Mouse (Mus musculus): ENCODE measurements around the gene Traf3. TPM values are rescaled to one million over a fixed set of nuclear protein-coding genes. Genes with fewer than 3 reads are reported as not detected.

Gene Traf3
- polyA plus RNA-seq, 1 experiment = 13.1 TPM

GRCm38 (mm10) chr12:111263650-111264049 is 97.5 kb downstream of the Traf3 start:
- H3K36me3 ChIP-seq (ENCODE audit: control insufficient read depth, insufficient read depth, low read length, poor library complexity, severe bottlenecking) = no peaks in the 10 kb centered on the region
- no peak overlapping the region for H3K9ac ChIP-seq (ENCODE audit: low read depth, poor library complexity, severe bottlenecking)
- H3K4me1 ChIP-seq (ENCODE audit: control insufficient read depth, insufficient read depth, low read length) = no peaks in the 10 kb centered on the region
- H3K27me3 ChIP-seq (ENCODE audit: control insufficient read depth, insufficient read depth, low read length, poor library complexity, severe bottlenecking) = no peaks in the 10 kb centered on the region
- TF ChIP-seq CTCF (IDR thresholded peaks at IDR 0.05; ENCODE audit: low read depth, low read length) (no peak), POLR2A (IDR thresholded peaks at IDR 0.05; ENCODE audit: insufficient read depth, low read length) (no peak), EP300 (IDR thresholded peaks at IDR 0.05; ENCODE audit: insufficient read depth, low read depth, low read length) (no peak)
- no peaks in the 10 kb centered on the region for H3K9me3 ChIP-seq (replicated peaks; ENCODE audit: control insufficient read depth, insufficient read depth, low read length, poor library complexity, severe bottlenecking)
- H3K27ac ChIP-seq (ENCODE audit: insufficient read depth, low read length) = no peak overlapping the region
- no peak overlapping the region for H3K4me3 ChIP-seq (ENCODE audit: low read depth, low read length)

GRCm38 (mm10) chr12:111265212-111265611 is 99.0 kb downstream of the Traf3 start:
- TF ChIP-seq POLR2A (IDR thresholded peaks at IDR 0.05; ENCODE audit: insufficient read depth, low read length) (no peak), EP300 (IDR thresholded peaks at IDR 0.05; ENCODE audit: insufficient read depth, low read depth, low read length) (no peak), CTCF (IDR thresholded peaks at IDR 0.05; ENCODE audit: low read depth, low read length) (no peak)
- H3K27ac ChIP-seq (ENCODE audit: insufficient read depth, low read length) = no peak overlapping the region
- no peaks in the 10 kb centered on the region for H3K9me3 ChIP-seq (replicated peaks; ENCODE audit: control insufficient read depth, insufficient read depth, low read length, poor library complexity, severe bottlenecking)
- H3K27me3 ChIP-seq (ENCODE audit: control insufficient read depth, insufficient read depth, low read length, poor library complexity, severe bottlenecking) = no peaks in the 10 kb centered on the region
- no peaks in the 10 kb centered on the region for H3K36me3 ChIP-seq (ENCODE audit: control insufficient read depth, insufficient read depth, low read length, poor library complexity, severe bottlenecking)
- H3K4me3 ChIP-seq (ENCODE audit: low read depth, low read length) = no peak overlapping the region
- no peak overlapping the region for H3K9ac ChIP-seq (ENCODE audit: low read depth, poor library complexity, severe bottlenecking)
- peaks cover 3% of the 10 kb centered on the region for H3K4me1 ChIP-seq (ENCODE audit: control insufficient read depth, insufficient read depth, low read length)

DNA sequence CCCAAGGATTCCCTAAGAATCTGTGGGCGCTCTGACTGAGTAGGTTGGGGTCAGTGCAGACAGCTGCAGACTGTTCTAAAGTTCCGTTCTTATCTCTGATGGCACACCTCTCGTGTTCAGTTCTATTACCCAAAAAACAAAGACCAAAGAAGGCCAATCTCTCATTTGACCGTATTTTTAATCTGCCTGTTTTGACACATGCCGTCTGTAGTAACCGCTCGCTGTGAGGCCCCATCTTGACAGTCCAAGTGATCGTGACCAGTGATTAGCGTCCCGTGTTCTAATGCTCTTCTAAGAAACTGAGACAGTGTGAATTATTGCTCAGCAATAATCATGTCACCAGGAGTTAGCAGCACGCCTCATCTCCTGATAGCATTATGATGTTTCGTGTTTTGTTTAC is 100.4 kb downstream of the Traf3 start:
- Histone ChIP-seq H3K36me3 (ENCODE audit: control insufficient read depth, insufficient read depth, low read length, poor library complexity, severe bottlenecking) (no peaks in the 10 kb centered on the region), H3K4me3 (ENCODE audit: low read depth, low read length) (no peak overlapping the region), H3K4me1 (ENCODE audit: control insufficient read depth, insufficient read depth, low read length) (peaks cover 3% of the 10 kb centered on the region), H3K27ac (ENCODE audit: insufficient read depth, low read length) (no peak overlapping the region), H3K9me3 (replicated peaks; ENCODE audit: control insufficient read depth, insufficient read depth, low read length, poor library complexity, severe bottlenecking) (no peaks in the 10 kb centered on the region), H3K9ac (ENCODE audit: low read depth, poor library complexity, severe bottlenecking) (no peak overlapping the region), H3K27me3 (ENCODE audit: control insufficient read depth, insufficient read depth, low read length, poor library complexity, severe bottlenecking) (no peaks in the 10 kb centered on the region)
- TF ChIP-seq POLR2A (IDR thresholded peaks at IDR 0.05; ENCODE audit: insufficient read depth, low read length) (no peak), CTCF (IDR thresholded peaks at IDR 0.05; ENCODE audit: low read depth, low read length) (no peak), EP300 (IDR thresholded peaks at IDR 0.05; ENCODE audit: insufficient read depth, low read depth, low read length) (no peak)

DNA sequence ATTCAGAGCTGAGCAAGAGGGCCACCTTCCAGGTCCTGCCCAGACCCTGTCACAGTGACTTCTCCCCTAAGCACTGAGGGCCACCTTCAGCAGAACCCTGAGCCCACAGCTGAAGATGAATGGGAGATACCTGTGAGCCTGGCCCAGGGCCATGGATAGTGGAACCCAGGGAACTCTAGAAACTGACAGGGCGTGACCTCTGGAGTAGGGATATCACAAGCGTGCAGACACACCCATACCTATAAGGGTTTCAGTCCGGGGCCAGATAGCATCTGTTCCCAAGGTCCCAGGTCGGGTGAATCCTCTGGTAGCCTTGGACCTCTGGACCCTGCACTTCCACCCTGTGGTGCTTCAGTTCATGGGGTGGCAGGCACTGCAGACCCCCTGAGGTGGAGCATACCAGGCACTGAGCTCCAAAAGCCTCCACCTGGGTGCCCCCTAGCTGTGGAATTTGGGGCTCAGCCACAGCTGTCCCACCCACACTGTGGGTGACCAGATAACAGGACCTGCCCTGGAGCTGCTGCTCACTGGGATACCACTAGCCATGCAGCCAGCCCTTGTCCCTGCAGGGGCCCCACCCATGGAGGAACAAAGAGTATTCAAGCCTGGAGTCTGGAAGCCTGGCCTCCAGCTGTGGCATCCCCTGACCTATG is 101.6 kb downstream of the Traf3 start:
- Histone ChIP-seq H3K9me3 (replicated peaks; ENCODE audit: control insufficient read depth, insufficient read depth, low read length, poor library complexity, severe bottlenecking) (no peaks in the 10 kb centered on the region), H3K27ac (ENCODE audit: insufficient read depth, low read length) (no peak overlapping the region), H3K4me1 (ENCODE audit: control insufficient read depth, insufficient read depth, low read length) (peaks cover 3% of the 10 kb centered on the region), H3K4me3 (ENCODE audit: low read depth, low read length) (no peak overlapping the region), H3K9ac (ENCODE audit: low read depth, poor library complexity, severe bottlenecking) (no peak overlapping the region), H3K27me3 (ENCODE audit: control insufficient read depth, insufficient read depth, low read length, poor library complexity, severe bottlenecking) (no peaks in the 10 kb centered on the region), H3K36me3 (ENCODE audit: control insufficient read depth, insufficient read depth, low read length, poor library complexity, severe bottlenecking) (no peaks in the 10 kb centered on the region)
- TF ChIP-seq EP300 (IDR thresholded peaks at IDR 0.05; ENCODE audit: insufficient read depth, low read depth, low read length) = no peak
- TF ChIP-seq POLR2A (IDR thresholded peaks at IDR 0.05; ENCODE audit: insufficient read depth, low read length) = no peak
- no peak for TF ChIP-seq CTCF (IDR thresholded peaks at IDR 0.05; ENCODE audit: low read depth, low read length)

DNA sequence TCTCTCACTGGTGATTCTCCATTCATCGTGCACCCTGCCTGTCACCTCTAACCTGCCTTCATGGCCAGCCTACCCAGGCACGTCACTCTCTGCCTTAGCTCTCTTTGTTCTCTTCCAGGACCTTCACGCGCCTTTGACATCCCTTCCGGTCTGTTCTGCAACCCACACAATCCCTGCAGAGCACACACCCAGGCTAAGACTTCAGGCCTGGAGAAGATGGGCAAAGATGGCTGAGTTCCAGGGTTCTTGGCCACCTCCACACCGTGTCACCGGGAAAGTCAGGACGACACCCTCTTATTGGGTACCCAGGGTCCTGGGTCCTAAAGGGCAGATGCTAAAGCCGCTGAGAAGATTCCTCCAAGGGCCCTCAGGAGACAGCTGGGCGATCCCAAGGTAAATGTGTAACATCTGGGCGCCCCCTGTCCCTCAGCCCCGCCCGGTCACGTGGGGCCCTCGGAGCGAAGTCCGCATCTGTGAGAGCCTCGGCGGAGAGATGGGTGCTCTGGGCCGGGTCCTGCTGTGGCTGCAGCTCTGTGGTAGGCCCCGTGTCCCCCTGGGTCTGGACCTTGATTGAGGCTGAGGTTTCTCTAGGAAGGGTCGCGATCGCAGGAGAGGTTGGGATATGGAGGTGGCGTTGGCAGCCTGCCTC is 104.6 kb downstream of the Traf3 start, which contains the start of gene Amn:
TSS of gene Amn (plus strand) at position 467 of the 649 bp plus-strand sequence.
- Histone ChIP-seq H3K36me3 (ENCODE audit: control insufficient read depth, insufficient read depth, low read length, poor library complexity, severe bottlenecking) (no peaks in the 10 kb centered on the region), H3K9me3 (replicated peaks; ENCODE audit: control insufficient read depth, insufficient read depth, low read length, poor library complexity, severe bottlenecking) (no peaks in the 10 kb centered on the region), H3K27me3 (ENCODE audit: control insufficient read depth, insufficient read depth, low read length, poor library complexity, severe bottlenecking) (peaks cover 4% of the 10 kb centered on the region), H3K4me3 (ENCODE audit: low read depth, low read length) (peak within 1 kb of the TSS; percentile 39), H3K27ac (ENCODE audit: insufficient read depth, low read length) (no peak within 1 kb of the TSS), H3K9ac (ENCODE audit: low read depth, poor library complexity, severe bottlenecking) (peak within 1 kb of the TSS; percentile 3; the same call in 1 of the 2 replicates), H3K4me1 (ENCODE audit: control insufficient read depth, insufficient read depth, low read length) (peaks cover 3% of the 10 kb centered on the region)
- TF ChIP-seq POLR2A (IDR thresholded peaks at IDR 0.05; ENCODE audit: insufficient read depth, low read length) (no peak), EP300 (IDR thresholded peaks at IDR 0.05; ENCODE audit: insufficient read depth, low read depth, low read length) (no peak), CTCF (IDR thresholded peaks at IDR 0.05; ENCODE audit: low read depth, low read length) (no peak)

DNA sequence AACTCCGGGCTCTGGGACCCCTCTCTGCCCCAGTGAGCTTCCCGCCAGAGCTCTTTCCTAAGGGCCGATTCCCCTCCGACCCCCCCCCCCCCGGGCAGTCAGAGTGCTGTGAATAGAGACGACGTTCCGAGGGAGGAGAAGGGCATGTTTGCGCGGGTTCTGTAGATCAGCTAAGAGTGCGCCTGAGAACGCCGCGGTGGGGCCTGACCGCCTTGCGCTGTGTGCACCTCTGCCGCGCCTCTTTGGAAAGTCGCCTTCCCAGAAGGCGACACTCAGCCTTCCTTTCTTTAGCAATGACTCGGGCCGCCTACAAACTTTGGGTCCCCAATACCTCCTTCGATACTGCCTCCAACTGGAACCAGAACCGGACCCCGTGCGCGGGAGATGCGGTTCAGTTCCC is 105.2 kb downstream of the Traf3 start:
- Histone ChIP-seq H3K9ac (ENCODE audit: low read depth, poor library complexity, severe bottlenecking) (peak overlapping the region; percentile 3; the same call in 1 of the 2 replicates), H3K4me1 (ENCODE audit: control insufficient read depth, insufficient read depth, low read length) (peaks cover 3% of the 10 kb centered on the region), H3K27ac (ENCODE audit: insufficient read depth, low read length) (no peak overlapping the region), H3K27me3 (ENCODE audit: control insufficient read depth, insufficient read depth, low read length, poor library complexity, severe bottlenecking) (peaks cover 4% of the 10 kb centered on the region), H3K9me3 (replicated peaks; ENCODE audit: control insufficient read depth, insufficient read depth, low read length, poor library complexity, severe bottlenecking) (no peaks in the 10 kb centered on the region), H3K4me3 (ENCODE audit: low read depth, low read length) (peak overlapping the region; percentile 39), H3K36me3 (ENCODE audit: control insufficient read depth, insufficient read depth, low read length, poor library complexity, severe bottlenecking) (no peaks in the 10 kb centered on the region)
- TF ChIP-seq EP300 (IDR thresholded peaks at IDR 0.05; ENCODE audit: insufficient read depth, low read depth, low read length) (no peak), CTCF (IDR thresholded peaks at IDR 0.05; ENCODE audit: low read depth, low read length) (no peak), POLR2A (IDR thresholded peaks at IDR 0.05; ENCODE audit: insufficient read depth, low read length) (no peak)
